Mouse (Mus musculus): ENCODE measurements around the gene Slc38a7.

GRCm38 (mm10) chr8:95830144-95830543 is 23.2 kb downstream of the Slc38a7 start:
- TF ChIP-seq CTCF (IDR thresholded peaks at IDR 0.05; ENCODE audit: low read depth) = no peak
- no peak for TF ChIP-seq EP300 (IDR thresholded peaks at IDR 0.05; ENCODE audit: low read depth)

All from liver, embryonic 14.5 days (tissue).